Mouse (Mus musculus) splenic B cell, adult 2 months (primary cell): Measurements from ENCODE around the gene Oser1.
A peak's percentile ranks its signal among the peaks of the same experiment; 100 is the strongest.

Experiments
- DNase-seq: peaks from one replicate; pipeline ENCODE4 v3.0.0-alpha.2; 2011; ENCODE audit warnings: low read depth, low spot score
- H3K27me3 ChIP-seq: 2 replicates; pipeline ENCODE4 v1.6.1; 2012; ENCODE audit warnings: mild to moderate bottlenecking, low read length, moderate library complexity, mixed read lengths; ENCODE audit not compliant: control insufficient read depth, poor library complexity, insufficient read depth, severe bottlenecking
- H3K36me3 ChIP-seq: 2 replicates; pipeline ENCODE4 v1.6.1; 2012; ENCODE audit warnings: mild to moderate bottlenecking, low read length, moderate library complexity, mixed read lengths; ENCODE audit not compliant: control insufficient read depth, poor library complexity, insufficient read depth, severe bottlenecking

The Oser1 gene

DNA sequence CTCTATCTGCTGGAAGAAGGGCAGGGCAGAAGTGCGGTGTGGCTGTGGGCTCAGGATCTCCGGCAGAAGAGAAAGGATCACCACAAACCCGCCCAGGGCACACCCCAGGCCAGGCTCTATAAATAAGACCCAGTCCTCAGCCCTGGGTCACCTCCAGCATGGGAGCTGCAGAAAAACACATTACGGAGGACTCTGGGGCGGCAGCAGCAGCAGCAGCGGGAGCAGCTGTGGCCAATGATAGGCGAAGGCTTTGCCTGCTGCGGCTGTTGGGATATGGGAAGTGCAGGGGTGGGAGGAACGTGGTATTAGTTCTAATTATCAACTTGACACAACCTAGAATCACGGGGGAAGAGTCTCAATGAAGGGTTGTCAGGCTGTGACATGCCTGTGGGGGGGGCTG, 34.9 kb upstream of the Oser1 start:
- DNase-seq = no peak
- Histone ChIP-seq H3K27me3 (no peaks in the 10 kb centered on the region), H3K36me3 (no peaks in the 10 kb centered on the region)

DNA sequence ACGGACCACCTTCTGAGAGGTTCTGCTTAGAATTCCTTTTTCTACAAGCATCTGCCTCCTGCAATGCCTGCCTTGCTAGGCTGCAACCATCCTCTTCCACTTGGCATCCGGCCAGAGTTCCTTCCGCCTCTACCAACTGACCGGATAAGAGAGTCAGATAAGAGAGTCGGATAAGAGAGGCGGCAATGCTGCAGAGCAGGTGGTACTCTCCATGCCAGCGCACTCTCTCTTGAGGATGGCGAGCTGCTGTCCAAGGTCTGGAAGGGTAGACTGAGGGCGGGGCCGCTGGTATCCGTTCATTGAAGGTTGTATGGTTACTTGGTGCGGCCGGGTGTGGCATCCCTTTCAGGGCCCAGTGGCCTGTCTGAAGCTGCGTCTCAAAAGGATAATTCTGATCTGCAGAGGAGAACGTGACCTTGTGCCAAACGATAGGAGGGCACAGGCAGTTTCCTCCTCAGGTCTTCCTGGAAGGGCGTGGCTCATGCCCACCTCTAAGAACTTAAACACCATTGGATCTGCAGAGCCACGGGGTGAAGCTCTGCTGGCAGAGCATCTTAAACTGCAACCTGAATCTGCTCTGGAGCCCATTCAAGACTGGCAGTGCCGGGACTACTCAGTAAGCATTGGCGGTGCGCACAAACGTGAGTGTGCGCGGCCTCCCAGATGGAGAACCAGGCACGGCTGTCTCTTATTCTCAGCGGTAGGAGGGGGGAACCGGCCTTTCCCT, 34.2 kb upstream of the Oser1 start:
- DNase-seq = no peak
- H3K36me3 ChIP-seq = no peaks in the 10 kb centered on the region

DNA sequence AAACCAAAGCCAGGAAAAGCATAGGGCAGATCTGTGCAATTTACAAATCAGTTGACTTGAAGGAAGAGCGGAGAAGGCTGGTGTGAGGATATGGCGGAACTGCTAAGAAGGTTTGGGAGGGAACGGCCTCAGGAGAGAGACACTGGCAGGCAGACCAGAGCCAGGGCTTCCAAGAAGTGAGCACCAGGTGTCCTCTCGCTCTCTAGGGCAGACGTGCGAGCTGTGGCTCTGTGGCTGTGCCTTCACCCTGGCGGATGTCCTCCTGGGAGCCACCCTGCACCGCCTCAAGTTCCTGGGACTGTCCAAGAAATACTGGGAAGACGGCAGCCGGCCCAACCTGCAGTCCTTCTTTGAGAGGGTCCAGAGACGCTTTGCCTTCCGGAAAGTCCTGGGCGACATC, 28.9 kb upstream of the Oser1 start:
- no peaks in the 10 kb centered on the region for H3K27me3 ChIP-seq
- DNase-seq = no peak
- H3K36me3 ChIP-seq = no peaks in the 10 kb centered on the region

More for the DNA sequence above, 34.2 kb upstream of the Oser1 start:
- H3K27me3 ChIP-seq = no peaks in the 10 kb centered on the region

DNA sequence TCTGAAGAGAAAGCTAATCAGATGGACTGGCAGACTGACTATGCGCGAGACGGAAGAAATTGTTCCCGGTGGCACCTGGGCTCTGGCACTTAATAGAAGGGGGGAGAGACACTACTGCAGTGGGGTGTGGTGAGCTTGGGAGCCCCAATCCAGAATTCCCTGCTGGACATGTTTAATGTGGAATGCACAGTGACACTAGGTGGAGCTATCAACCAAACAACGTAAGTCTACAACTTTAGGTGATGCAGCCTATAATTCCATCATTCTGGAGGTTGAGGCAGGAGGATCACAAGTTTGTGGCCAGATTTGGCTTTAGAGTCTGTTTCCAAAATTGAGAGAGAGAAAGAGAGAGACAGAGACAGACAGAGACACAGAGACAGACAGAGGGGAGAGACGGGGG, 28.2 kb upstream of the Oser1 start:
- no peaks in the 10 kb centered on the region for H3K27me3 ChIP-seq
- DNase-seq = no peak
- no peaks in the 10 kb centered on the region for H3K36me3 ChIP-seq

DNA sequence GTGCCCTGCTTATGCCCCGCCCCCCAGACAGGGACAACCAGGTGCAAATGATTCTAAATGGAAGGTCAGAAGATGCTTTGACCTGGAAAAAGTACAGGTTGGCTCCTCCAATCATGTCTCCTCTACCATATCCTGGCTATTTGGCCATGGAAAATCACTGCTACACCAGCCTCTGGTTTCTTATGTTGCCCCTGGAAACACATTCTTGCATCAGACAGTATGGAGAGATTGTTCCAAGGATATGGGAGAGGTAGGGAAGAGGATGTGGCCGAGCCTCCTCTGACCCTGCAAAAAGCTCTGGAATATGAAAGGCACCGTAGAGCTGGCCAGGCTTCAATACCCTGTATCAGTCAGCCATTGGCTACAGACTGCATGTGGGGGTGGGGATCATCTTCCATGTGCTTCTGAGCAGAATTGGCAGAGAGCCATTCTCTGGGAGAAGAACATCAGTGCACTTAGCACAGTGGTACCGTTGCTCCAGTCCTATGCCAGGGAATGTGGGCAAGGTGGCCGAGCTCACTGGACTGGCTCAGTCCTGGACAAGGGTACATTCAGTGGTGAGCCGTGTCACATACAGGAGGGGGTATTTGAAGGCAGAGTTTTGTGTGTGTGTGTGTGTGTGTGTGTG, 26.3 kb upstream of the Oser1 start:
- Histone ChIP-seq H3K27me3 (no peaks in the 10 kb centered on the region), H3K36me3 (no peaks in the 10 kb centered on the region)
- DNase-seq = no peak

DNA sequence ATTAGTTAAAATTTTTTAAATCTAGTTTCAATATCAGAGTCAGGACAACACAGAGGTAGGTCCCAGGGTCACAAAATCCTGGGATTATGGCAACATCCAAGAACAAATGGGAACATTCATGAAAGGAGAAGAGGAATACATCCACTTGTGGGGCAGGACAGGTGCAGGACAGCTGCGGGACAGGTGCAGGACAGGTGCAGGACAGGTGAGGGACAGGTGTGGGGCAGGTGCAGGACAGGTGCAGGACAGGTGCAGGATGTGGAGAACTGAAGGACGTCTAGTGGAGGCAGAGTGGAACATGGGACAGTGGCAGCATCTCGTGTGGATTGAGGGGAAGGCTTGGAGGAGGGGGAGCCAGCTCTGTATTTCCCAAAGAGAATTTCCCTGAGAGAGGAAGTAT, 24.8 kb upstream of the Oser1 start:
- DNase-seq = no peak
- H3K27me3 ChIP-seq = no peaks in the 10 kb centered on the region
- no peaks in the 10 kb centered on the region for H3K36me3 ChIP-seq

DNA sequence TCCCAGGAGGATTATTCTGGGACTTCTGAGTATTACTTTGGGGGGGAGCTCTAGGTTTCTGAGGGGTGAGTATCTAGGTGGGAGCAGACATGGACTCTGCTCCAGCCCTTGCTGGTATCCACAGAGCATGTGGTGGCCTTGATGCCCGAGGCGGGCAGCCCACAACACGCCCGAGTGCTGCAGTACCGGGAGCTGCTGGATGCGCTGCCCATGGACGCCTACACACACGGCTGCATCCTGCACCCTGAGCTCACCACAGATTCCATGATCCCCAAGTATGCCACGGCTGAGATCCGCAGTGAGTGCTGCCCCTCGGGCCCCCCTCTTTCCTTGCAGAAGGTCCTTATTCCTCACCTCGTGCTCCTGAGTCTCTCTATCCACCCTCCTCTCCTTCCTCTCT, 22.9 kb upstream of the Oser1 start:
- H3K27me3 ChIP-seq = no peaks in the 10 kb centered on the region; the same call in 1 of the 2 replicates
- H3K36me3 ChIP-seq = no peaks in the 10 kb centered on the region
- no peak for DNase-seq

DNA sequence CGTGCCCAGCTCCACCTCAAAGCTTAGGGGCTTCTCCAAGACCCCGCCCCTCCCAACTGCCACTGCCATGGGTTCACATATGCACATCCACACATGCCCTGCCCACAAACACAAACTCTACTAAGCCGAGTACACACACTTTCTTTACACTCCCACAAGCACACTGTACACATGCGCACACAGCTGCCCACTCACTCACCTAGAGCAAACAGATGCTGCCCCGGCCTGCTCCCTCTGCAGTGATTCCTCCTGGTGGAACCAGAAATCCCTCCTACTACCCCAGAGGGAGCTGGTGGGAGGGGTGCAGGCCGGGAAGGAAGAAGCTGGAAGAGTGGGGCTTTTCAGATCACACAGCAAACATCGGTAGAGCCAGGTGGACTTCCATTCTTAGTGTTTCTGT, 19.5 kb upstream of the Oser1 start:
- Histone ChIP-seq H3K27me3 (no peaks in the 10 kb centered on the region; the same call in 1 of the 2 replicates), H3K36me3 (no peaks in the 10 kb centered on the region)
- no peak for DNase-seq

DNA sequence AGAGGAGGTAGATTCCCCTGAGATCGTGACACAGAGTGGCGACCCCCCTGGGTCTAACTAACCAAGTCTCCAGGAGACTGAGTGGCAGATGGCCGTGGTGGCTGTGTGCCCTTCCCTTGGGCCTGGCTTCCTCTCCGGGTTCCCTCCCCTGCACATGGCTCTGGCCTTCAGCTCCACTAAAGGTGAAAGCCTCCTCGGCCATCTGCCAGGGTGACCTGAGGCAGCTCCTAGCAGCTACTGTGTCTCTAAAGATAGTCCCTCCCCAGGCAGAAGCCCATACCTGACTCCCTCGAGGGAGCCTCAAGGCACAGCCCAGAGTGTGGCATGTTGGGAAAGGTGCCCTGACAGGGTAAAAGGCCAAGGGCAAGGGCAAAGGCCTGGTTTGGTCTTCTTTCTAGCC, 19.0 kb upstream of the Oser1 start:
- Histone ChIP-seq H3K27me3 (no peaks in the 10 kb centered on the region; the same call in 1 of the 2 replicates), H3K36me3 (no peaks in the 10 kb centered on the region)
- no peak for DNase-seq

DNA sequence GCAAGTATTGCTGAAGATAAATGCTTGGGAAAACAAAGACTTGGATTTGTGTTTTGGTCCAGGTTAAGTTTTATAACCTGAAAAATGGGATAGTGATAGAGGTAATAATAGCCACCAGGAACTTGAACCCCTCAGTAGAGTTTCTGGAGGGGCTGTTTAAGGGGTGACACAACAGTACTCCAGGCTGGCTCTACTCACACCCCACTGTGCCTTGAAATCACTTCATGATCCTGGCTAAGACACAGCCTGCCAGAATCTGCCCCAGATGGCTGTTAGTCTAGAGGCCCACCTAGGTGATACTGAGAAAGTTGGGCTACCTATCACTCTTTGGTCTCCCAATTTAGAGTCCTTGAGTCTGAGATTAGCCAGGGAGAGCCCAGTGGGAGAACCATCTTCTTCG, 15.0 kb upstream of the Oser1 start:
- no peak for DNase-seq
- no peaks in the 10 kb centered on the region for H3K36me3 ChIP-seq
- no peaks in the 10 kb centered on the region; the same call in 1 of the 2 replicates for H3K27me3 ChIP-seq

DNA sequence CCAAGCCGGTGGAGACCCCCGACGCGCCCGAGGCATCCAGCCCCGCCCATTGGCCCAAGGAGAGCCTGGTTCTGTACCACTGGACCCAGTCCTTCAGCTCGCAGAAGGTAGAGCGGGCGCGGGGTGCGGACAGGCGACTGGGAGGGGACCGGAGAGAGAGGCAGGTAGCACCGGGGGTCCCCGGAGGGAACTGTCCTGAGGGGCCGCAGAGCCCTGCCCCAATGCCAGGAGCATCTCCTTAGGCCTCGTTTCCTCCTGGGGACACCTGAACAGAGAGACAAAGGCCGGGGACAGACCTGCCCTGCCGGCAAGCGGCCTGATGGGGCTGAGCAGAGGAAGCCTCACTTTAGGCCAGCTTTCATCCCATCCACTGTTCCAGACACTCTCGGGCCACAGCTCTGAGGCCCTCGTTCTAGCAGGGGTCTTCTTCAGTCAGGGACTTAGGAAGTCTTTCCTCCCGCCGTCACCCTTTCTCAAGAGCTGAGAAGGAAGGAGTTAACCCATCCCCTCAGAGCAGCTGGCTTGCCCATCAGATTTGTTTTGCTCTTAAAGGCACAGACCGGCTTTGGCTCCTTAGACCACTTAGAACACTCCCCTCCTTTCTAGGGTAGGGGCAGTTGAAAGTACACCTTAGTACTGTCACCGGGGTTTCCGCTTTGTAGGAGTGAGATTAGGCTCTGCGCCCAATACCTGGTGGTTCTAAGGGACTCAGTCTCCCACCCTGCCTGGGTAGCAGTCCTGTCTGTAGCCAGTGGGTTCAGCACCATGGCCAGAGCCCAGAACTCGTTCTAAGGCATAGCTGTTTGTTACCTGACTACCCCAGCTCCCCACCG, 14.3 kb upstream of the Oser1 start:
- H3K36me3 ChIP-seq = no peaks in the 10 kb centered on the region
- DNase-seq = peak; percentile 19
- no peaks in the 10 kb centered on the region; the same call in 1 of the 2 replicates for H3K27me3 ChIP-seq

DNA sequence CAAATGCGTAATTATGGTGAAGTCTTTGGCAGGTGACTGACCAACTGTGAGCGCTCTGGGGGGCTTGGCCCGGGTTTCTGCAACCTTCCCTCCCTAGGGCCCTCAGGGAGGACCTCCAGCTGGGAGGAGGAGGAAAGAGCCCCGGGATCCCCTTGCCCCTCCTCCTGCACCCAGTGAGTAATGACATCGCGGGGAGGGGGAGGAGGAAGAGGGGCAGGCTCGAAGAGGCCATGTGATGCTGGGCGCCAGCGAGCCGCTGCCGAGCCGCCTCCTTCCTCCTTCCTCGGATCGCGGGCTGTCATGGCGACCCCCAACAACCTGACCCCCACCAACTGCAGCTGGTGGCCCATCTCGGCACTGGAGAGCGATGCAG, 13.7 kb upstream of the Oser1 start, which contains the start of gene Gdap1l1:
TSS of gene Gdap1l1 (plus strand) at position 231 of the 373 bp plus-strand sequence.
- no peak for DNase-seq
- Histone ChIP-seq H3K36me3 (no peaks in the 10 kb centered on the region), H3K27me3 (no peaks in the 10 kb centered on the region; the same call in 1 of the 2 replicates)

DNA sequence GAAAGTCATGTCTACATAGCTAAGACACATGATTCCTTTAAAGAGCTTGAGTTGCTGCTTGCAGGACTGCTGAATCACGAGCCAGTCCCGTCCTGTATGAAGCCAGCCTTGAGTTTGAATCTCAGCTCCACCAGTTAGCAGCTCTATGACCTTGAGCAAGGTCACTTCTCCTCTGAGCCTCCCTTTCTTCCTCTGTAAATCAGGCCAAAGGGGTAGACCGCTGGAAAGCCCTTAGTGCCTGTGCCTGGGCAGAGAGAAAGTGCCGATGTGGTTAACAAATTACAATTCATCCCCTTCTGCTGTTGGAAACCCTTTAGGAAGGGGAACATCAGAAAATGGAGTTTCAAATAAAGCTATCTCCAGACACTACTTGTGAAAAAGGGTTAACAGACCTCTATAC, 13.3 kb upstream of the Oser1 start:
- no peaks in the 10 kb centered on the region for H3K36me3 ChIP-seq
- DNase-seq = no peak
- H3K27me3 ChIP-seq = no peaks in the 10 kb centered on the region; the same call in 1 of the 2 replicates

DNA sequence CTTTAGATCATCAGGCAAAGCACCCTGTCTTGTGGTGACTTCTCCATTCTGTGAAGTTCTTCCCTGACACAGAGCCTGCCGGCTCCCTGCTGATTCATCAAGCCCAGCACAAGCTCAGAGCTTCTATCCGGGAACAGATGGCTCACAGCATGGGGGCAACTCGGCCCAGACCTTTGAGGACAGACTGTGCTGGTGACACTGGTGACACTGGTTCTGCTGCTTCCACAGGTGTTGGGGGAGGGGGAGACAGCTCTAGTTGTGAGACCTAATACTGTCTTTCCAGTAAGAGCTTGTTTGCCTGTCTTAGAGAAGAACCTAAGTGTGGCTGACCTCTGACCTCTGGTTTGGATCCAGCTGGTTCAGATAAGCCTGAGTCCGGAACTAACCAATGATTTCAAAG, 9.5 kb upstream of the Oser1 start:
- DNase-seq = no peak
- Histone ChIP-seq H3K36me3 (no peaks in the 10 kb centered on the region), H3K27me3 (no peaks in the 10 kb centered on the region)

DNA sequence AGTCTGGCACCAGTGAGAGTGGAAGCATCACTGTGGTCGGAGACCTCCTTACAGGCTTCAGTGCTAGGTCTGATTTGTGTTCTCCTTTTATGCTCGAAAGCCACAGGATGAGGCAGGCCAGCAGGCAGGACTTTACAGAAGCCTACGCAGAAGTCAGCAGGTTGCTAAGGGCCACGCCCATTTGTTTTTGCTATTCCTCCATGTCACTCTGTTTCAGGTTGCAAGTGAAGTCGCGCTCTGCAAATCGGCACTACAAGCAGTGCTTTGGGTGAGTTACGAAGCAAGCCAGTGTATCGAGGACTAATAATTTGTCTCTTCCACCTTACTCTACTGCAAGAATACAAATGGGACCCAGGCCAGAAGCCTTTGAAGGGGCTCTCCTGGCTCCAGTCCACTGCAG, 6.8 kb upstream of the Oser1 start:
- no peak for DNase-seq
- H3K27me3 ChIP-seq = no peaks in the 10 kb centered on the region
- H3K36me3 ChIP-seq = no peaks in the 10 kb centered on the region
